Mouse (Mus musculus) kidney, postnatal 0 days (tissue): ENCODE measurements at regions not wholly inside any gene's neighbourhood (a gene's known extent, or its start where the extent isn't known, plus 50 kb on each side); places are given as distances from the start of the nearest gene placed in this dataset.
A peak's percentile ranks its signal among the peaks of the same experiment; 100 is the strongest.

Experiments used
- ATAC-seq: fragments of 200-750 bp; cut with Nextera tagmentation; replicated peaks from 2 replicates; pipeline ENCODE4 v1.8.0; 2017; ENCODE audit warnings: low read depth, moderate number of reproducible peaks, moderate TSS enrichment, moderate library complexity; ENCODE audit not compliant: low FRiP score
- DNase-seq: peaks from one replicate; pipeline ENCODE4 v3.0.0-alpha.2; 2016; ENCODE audit warnings: low spot score
- H3K27ac ChIP-seq: fragments of 300-500 bp; sonication (generic); 2 replicates; pipeline ENCODE4 v1.5.1; 2014; ENCODE audit warnings: mild to moderate bottlenecking
- H3K27me3 ChIP-seq: fragments of 300-500 bp; sonication (generic); 2 replicates; pipeline ENCODE4 v1.6.1; 2014; ENCODE audit warnings: low read length, mixed read lengths; ENCODE audit not compliant: insufficient read depth
- H3K36me3 ChIP-seq: fragments of 300-500 bp; sonication (generic); 2 replicates; pipeline ENCODE4 v1.6.1; 2014; ENCODE audit warnings: low read length, mixed read lengths; ENCODE audit not compliant: insufficient read depth
- H3K4me1 ChIP-seq: fragments of 300-500 bp; sonication (generic); replicated peaks from 2 replicates; pipeline ENCODE4 v1.6.1; 2014; ENCODE audit warnings: antibody characterized with exemption, low read length, mixed read lengths; ENCODE audit not compliant: insufficient read depth
- H3K4me2 ChIP-seq: fragments of 300-500 bp; sonication (generic); 2 replicates; pipeline ENCODE4 v1.6.1; 2014; ENCODE audit warnings: mild to moderate bottlenecking, low read length, moderate library complexity, mixed read lengths
- H3K4me3 ChIP-seq: fragments of 300-500 bp; sonication (generic); replicated peaks from 2 replicates; pipeline ENCODE4 v1.5.1; 2014; ENCODE audit warnings: low read depth, low read length
- H3K9ac ChIP-seq: fragments of 300-500 bp; sonication (generic); 2 replicates; pipeline ENCODE4 v1.6.1; 2014; ENCODE audit warnings: low read depth, low read length
- H3K9me3 ChIP-seq: fragments of 300-500 bp; sonication (generic); replicated peaks from 2 replicates; pipeline ENCODE4 v1.6.1; 2016; ENCODE audit warnings: low read length, inconsistent platforms, mixed read lengths
- CTCF ChIP-seq: IDR thresholded peaks from 2 replicates; pipeline ENCODE4 v1.5.1; 2016; ENCODE audit warnings: antibody characterized with exemption, low read depth, mild to moderate bottlenecking, moderate library complexity
- WGBS: fragments of 180-500 bp; shearing (Covaris S2); extraction: QIAGEN DNeasy Blood & Tissue Kit; methylation state at CpG from one replicate; pipeline ENCODE4 v1.1.7; 2014; 5-methylcytosine and 5-hydroxymethylcytosine counted together

DNA sequence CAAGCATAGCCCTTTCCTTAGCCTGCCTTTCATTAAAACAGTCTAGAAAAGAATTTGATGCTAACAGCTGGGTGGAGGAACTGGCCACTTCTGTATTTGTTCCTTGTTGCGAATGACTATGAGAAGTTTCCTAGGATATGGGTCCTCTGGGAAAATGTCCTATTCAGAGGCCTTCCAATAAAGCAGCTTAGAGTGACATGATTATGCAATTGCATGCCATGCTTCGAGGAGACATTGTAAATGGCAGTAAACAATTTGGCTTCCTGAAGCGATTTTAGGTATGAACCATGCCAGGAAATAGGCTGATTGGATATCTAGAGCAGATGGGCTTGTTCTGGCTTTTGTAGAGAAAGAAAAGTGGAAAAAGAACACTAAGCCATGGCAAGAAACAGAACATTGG lies 128.3 kb downstream of the Tmsb4x start:
- no peak for ATAC-seq

DNA sequence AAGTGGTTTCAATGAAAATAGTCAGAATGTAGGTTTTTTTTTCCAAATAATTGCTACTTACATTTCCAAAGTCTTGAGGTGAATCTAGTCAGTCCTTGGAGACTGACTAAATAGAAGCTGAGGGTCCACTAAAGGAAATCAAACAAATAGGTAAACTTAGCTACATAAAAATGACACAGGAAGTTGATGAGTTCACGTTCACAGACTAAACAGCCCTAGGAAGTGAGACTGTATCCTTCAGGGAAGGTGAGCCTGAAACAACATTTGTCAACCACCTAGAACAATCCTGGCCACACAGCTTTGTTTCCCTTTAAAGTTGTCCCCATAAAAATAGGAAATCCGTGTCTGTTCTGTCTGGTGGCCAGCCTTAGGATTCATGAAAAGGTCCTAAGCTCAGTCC lies 140.0 kb downstream of the Tmsb4x start:
- ATAC-seq (no peak), DNase-seq (no peak)
- Histone ChIP-seq H3K9ac (no peak overlapping the region), H3K4me3 (no peak overlapping the region), H3K4me2 (no peak overlapping the region), H3K27ac (no peak overlapping the region), H3K9me3 (no peaks in the 10 kb centered on the region), H3K4me1 (no peaks in the 10 kb centered on the region), H3K27me3 (no peaks in the 10 kb centered on the region), H3K36me3 (no peaks in the 10 kb centered on the region)
- no peak for TF ChIP-seq CTCF
- 47% methylated on average over 2 of the region's 2 CpGs for WGBS

More for the DNA sequence above, 128.3 kb downstream of the Tmsb4x start:
- Histone ChIP-seq H3K9me3 (no peaks in the 10 kb centered on the region), H3K27me3 (no peaks in the 10 kb centered on the region), H3K36me3 (no peaks in the 10 kb centered on the region), H3K9ac (no peak overlapping the region), H3K4me2 (no peak overlapping the region), H3K27ac (no peak overlapping the region), H3K4me1 (no peaks in the 10 kb centered on the region), H3K4me3 (no peak overlapping the region)
- no peak for TF ChIP-seq CTCF
- no peak for DNase-seq
- 72% methylated on average over 3 of the region's 3 CpGs for WGBS

DNA sequence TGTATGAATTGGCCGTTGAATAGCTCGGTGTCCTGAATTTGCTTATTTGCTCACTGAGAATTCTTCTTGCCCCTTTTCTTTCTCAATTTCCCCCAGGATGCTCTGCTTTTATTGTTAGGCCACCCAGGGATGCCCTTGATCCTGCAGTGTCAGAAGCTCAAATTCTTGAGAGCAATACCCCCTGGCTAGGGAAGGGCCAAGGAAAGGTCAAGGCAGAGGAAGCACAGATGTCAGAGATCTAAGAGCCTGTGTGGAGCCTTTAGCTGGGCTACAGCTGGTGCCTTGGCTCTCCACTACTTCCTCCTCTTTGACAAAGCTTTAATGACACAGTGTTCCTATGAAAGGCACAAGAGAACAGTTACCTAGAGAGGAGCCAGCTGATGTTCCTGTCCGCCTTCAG lies 141.2 kb downstream of the Tmsb4x start:
- DNase-seq, result peak; percentile 55
- Histone ChIP-seq H3K4me3 (no peak overlapping the region), H3K27me3 (no peaks in the 10 kb centered on the region), H3K4me1 (no peaks in the 10 kb centered on the region), H3K4me2 (no peak overlapping the region), H3K27ac (no peak overlapping the region), H3K36me3 (no peaks in the 10 kb centered on the region), H3K9ac (no peak overlapping the region), H3K9me3 (no peaks in the 10 kb centered on the region)
- no peak; the same call in 1 of the 2 replicates for ATAC-seq
- WGBS, result 69% methylated on average over 3 of the region's 3 CpGs
- TF ChIP-seq CTCF, result no peak

DNA sequence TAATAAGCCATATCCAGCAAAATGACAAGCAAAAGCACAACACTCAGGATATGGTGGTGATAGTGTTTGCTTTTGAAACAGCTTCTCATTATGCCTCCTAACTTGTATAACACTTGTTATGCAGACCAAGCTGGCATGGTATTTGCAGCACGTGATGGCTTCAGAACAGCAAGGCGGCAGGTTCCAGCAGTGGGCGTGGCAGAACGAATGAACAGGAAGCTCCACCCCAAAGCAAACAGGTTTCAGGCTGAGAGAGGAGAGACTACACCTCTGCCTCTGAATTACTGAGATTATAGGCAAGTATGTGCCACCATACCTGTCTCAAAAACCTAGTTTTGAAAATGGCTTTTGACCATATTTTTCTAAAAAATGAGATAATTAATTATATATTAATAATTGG lies 145.2 kb downstream of the Tmsb4x start:
- H3K4me1 ChIP-seq, result no peaks in the 10 kb centered on the region
- H3K9me3 ChIP-seq, result no peaks in the 10 kb centered on the region
- TF ChIP-seq CTCF, result no peak
- WGBS, result 59% methylated on average over 4 of the region's 4 CpGs
- H3K9ac ChIP-seq, result no peak overlapping the region
- DNase-seq, result no peak
- H3K4me2 ChIP-seq, result no peak overlapping the region
- no peaks in the 10 kb centered on the region for H3K27me3 ChIP-seq
- no peak for ATAC-seq
- H3K27ac ChIP-seq, result no peak overlapping the region
- no peak overlapping the region for H3K4me3 ChIP-seq
- H3K36me3 ChIP-seq, result no peaks in the 10 kb centered on the region

DNA sequence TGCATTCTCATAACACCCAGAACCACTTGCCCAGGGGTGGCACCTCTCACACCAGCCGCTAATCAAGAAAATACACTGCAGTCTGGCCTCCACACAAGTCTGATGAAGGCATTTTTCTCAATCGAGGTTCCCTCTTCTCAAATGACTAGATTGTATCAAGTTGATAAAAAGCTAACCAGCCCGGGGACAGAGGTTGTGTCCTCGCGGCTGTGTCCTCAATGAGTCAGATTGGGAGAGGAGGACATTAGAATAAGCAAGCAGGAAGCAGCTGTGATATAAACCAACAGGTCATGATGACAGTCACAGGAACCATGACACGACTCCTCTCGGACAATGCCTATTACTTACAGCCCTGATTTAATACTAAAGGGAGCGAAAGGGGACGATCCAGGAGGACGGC lies 156.7 kb downstream of the Tmsb4x start:
- Histone ChIP-seq H3K27ac (no peak overlapping the region), H3K27me3 (0 out of 2 replicates have a peak, but pooled peaks cover 3% of the 10 kb centered on the region), H3K4me2 (no peak overlapping the region), H3K9me3 (no peaks in the 10 kb centered on the region), H3K36me3 (no peaks in the 10 kb centered on the region), H3K4me1 (no peaks in the 10 kb centered on the region), H3K9ac (no peak overlapping the region), H3K4me3 (no peak overlapping the region)
- ATAC-seq (no peak), DNase-seq (no peak)
- WGBS, result 77% methylated on average over 10 of the region's 10 CpGs
- no peak for TF ChIP-seq CTCF

DNA sequence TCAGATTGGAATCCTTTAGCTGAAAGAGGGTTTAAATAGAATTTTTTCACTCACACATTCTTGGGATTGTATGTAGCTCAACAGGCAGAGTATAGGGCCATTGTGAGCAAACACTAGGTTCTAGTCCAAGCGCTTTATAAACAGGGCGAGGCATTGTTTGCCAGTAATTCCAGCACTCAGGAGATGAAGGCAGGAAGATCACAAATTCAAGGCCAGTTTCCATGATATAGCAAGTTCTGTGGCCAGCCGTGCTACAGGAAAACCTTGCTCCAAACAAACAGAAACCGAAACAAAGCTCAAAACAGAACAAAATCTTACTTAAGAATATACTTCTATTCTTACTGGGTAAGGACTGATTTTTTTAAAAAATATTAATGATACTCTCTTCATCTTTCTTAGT lies 159.0 kb downstream of the Tmsb4x start:
- no peak for TF ChIP-seq CTCF
- H3K4me2 ChIP-seq, result no peak overlapping the region
- no peaks in the 10 kb centered on the region for H3K9me3 ChIP-seq
- DNase-seq, result no peak
- no peak for ATAC-seq
- H3K4me3 ChIP-seq, result no peak overlapping the region
- H3K9ac ChIP-seq, result no peak overlapping the region
- no peaks in the 10 kb centered on the region for H3K36me3 ChIP-seq
- 0 out of 2 replicates have a peak, but pooled peaks cover 3% of the 10 kb centered on the region for H3K27me3 ChIP-seq
- H3K4me1 ChIP-seq, result no peaks in the 10 kb centered on the region
- WGBS, result 91% methylated on average over 4 of the region's 4 CpGs
- H3K27ac ChIP-seq, result no peak overlapping the region
